Mouse (Mus musculus) left cerebral cortex, adult 9 months (tissue): Measurements from ENCODE around the gene Atp6v0e2.

Source experiments
- DNase-seq, 2 experiments: peaks; one replicate each; pipeline ENCODE4 v3.0.0; 2022; ENCODE audit warnings: low spot score in 2 of 2

The Atp6v0e2 gene

DNA sequence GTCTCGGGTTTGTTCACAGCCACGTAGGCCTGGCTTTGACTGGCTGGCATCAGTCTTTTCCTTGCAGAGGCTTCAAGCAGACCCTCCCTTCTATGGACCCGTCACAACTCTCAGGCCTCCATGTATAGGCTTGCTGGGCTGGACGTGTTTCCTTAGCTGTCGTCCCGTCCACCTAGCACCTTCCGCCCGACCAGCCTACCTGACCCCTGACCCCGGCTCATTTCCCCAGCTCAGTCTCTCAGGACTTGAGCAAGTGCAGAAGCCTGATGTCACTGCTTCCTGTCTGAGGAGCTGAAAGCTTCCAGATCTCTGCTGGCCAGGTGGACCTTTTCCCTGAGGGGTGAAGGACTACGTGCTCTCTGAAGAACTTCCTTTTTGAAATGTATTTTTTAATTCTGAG, 35.9 kb downstream of the Atp6v0e2 start:
- no peak for DNase-seq

DNA sequence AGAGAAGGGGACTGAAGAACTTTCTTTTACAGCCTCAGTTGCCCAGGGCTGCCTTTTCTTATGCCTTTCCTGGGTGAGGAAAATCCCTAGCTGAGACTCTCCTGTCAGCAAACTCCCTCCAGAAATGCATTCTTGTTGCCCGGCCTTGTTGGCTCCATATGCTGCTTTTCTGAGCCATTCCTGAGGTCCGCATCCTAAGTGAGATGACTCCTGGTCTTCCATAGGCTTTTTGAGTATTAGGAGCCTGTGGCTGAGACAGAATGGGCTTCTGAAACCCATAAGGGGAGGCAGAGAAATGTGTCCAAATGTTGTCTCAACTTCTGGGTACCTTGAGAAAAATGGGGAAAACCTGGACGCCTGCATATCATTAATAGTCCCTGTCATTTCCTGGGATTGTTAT, 36.6 kb downstream of the Atp6v0e2 start:
- no peak for DNase-seq

DNA sequence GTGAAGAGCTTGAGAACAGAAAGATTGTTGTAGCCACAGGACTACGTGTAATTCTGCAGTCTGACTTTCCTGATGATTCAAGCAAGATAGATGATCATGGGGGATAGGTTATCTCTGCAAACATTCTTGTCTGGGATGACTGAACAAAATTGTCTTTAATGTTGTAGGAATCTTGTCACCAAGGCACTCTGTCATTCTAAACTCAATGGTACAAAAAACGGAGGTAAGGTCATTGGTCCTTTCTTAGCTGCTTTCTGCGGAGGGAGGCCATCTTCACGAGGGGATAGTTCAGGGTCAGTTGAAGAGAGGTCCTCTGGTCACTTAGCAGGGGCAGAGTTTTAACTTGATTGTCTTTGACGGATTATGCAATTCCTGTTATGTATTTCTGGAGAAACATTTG, 41.3 kb downstream of the Atp6v0e2 start:
- no peak for DNase-seq

DNA sequence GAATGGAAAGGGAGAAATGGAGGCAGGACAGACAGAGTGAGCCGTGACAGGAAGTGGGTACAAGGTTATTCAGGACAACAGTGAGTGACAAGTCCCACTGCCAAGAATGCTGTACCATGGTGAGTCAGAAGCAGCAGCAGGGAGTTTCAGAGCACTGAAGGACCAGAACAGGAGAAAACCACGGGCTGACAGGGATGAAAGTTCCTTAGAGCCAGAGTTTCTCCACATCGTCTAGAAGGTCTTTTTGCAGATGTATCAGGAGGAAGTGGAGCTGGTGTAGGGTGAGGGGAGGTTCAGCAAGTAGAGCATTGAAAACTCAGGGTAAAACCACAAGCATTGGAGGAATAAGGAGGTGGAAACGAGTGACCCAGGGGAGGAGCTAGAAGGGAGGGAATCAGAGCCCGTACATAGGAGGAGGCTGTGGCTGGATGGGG, 41.8 kb downstream of the Atp6v0e2 start:
- DNase-seq: no peak

DNA sequence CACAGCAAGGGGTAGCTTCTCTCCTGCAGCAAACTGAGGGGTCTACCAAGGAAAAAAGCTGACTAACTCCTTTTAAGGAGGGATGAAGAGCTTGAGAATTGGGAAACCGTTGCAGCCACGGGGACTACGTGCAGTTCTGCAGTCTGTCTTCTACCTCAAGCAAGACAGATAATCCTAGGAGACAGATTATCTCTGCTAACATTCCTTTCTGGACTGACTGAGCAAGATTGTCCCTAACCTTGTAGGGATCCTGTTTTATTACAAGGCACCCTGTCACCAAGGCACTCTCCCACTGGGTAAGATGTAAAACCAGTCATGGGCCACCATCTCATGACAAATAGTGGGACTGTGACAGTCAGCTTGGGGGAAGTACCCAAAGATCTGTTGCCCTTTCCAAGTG, 43.8 kb downstream of the Atp6v0e2 start:
- DNase-seq: no peak

GRCm38 (mm10) chr6:48582037-48582436, 44.6 kb downstream of the Atp6v0e2 start:
- peak in 1 of 2 experiments; percentile 55 for DNase-seq

- DNase-seq: no peak
Observed at GRCm38 (mm10) chr6:48589194-48589750, 51.9 kb downstream of the Atp6v0e2 start, which contains the start of gene Gm45021. TSS of gene Gm45021 (plus strand) at chr6:48589610.
